Mouse (Mus musculus) heart, adult 8-10 months (tissue): Measurements from ENCODE around the gene Me1. TPM values are rescaled to one million over a fixed set of nuclear protein-coding genes. Genes with fewer than 3 reads are reported as not detected.
A peak's percentile ranks its signal among the peaks of the same experiment; 100 is the strongest.
"Not testable (repeated sequence)": the region's sequence is repeated elsewhere in the genome, so short reads cannot be mapped to it uniquely, and the experiment has no call there.

ENCODE experiments used
- DNase-seq: peaks from one replicate; pipeline ENCODE4 v3.0.0; 2022; ENCODE audit warnings: low spot score
- total RNA-seq, 4 experiments: library from RNA; stranded (reverse); gene quantifications; 2 replicates each; pipeline ENCODE4 v1.2.4; 2022

Gene Me1
- total RNA-seq, 4 experiments from 2014 or later, result 113 to 144 (median 120) TPM

GRCm38 (mm10) chr9:86599723-86600303 lies 95.9 kb downstream of the Me1 start:
- DNase-seq, result no peak

GRCm38 (mm10) chr9:86596983-86597382 lies 98.8 kb downstream of the Me1 start:
- DNase-seq, result not testable (repeated sequence)

- not testable (repeated sequence) for DNase-seq
Measured at GRCm38 (mm10) chr9:86594357-86594767, 101.4 kb downstream of the Me1 start.

- no peak for DNase-seq
Measured at GRCm38 (mm10) chr9:86592676-86593668, 102.8 kb downstream of the Me1 start.

- no peak for DNase-seq
Measured at GRCm38 (mm10) chr9:86587019-86587795, 108.5 kb downstream of the Me1 start.

GRCm38 (mm10) chr9:86583740-86584139 lies 112.0 kb downstream of the Me1 start:
- DNase-seq, result peak; percentile 71

GRCm38 (mm10) chr9:86579657-86580056 lies 116.1 kb downstream of the Me1 start:
- DNase-seq, result no peak

GRCm38 (mm10) chr9:86575178-86575577 lies 120.6 kb downstream of the Me1 start:
- DNase-seq, result no peak

- no peak for DNase-seq
Measured at GRCm38 (mm10) chr9:86573616-86574303, 122.0 kb downstream of the Me1 start.

- DNase-seq, result peak; percentile 81
Measured at GRCm38 (mm10) chr9:86572636-86573291, 123.0 kb downstream of the Me1 start.

- DNase-seq, result no peak
Measured at GRCm38 (mm10) chr9:86572196-86572595, 123.6 kb downstream of the Me1 start.

- DNase-seq, result peak; percentile 92
Measured at GRCm38 (mm10) chr9:86571540-86572135, 124.1 kb downstream of the Me1 start, which contains the start of the genes Pgm3 and Rwdd2a. TSS of gene Pgm3 (minus strand) at chr9:86571842. TSS of gene Rwdd2a (plus strand) at chr9:86571991.

- DNase-seq, result no peak
Measured at GRCm38 (mm10) chr9:86570946-86571345, 124.8 kb downstream of the Me1 start.

GRCm38 (mm10) chr9:86570261-86570890 lies 125.4 kb downstream of the Me1 start:
- no peak for DNase-seq

- no peak for DNase-seq
Measured at GRCm38 (mm10) chr9:86569314-86569910, 126.3 kb downstream of the Me1 start.

- no peak for DNase-seq
Measured at GRCm38 (mm10) chr9:86560543-86560942, 135.2 kb downstream of the Me1 start.

- DNase-seq, result no peak
Measured at GRCm38 (mm10) chr9:86554641-86555040, 141.1 kb downstream of the Me1 start.

GRCm38 (mm10) chr9:86553886-86554285 lies 141.9 kb downstream of the Me1 start:
- no peak for DNase-seq

GRCm38 (mm10) chr9:86550717-86551116 lies 145.0 kb downstream of the Me1 start:
- no peak for DNase-seq
